Mouse (Mus musculus) neural tube, embryonic 11.5 days (tissue): ENCODE results near the gene Mob3c. TPM values are rescaled to one million over a fixed set of nuclear protein-coding genes. Genes with fewer than 3 reads are reported as not detected.

Source experiments
- ATAC-seq: fragments of 200-750 bp; cut with Nextera tagmentation; 2 replicates; pipeline ENCODE4 v1.8.0; 2017; ENCODE audit warnings: moderate number of reproducible peaks, mild to moderate bottlenecking, moderate TSS enrichment, moderate library complexity; ENCODE audit not compliant: insufficient read depth, low FRiP score, low TSS enrichment
- DNase-seq: peaks from one replicate; pipeline ENCODE4 v3.0.0-alpha.2; 2015; ENCODE audit warnings: low spot score
- H3K27ac ChIP-seq: fragments of 300-500 bp; sonication (generic); 2 replicates; pipeline ENCODE4 v1.5.1; 2014; ENCODE audit warnings: low read depth, mild to moderate bottlenecking, low read length
- H3K27me3 ChIP-seq: fragments of 300-500 bp; sonication (generic); 2 replicates; pipeline ENCODE4 v1.6.1; 2014; ENCODE audit warnings: mild to moderate bottlenecking, low read length, mixed read lengths; ENCODE audit not compliant: control insufficient read depth, insufficient read depth
- H3K36me3 ChIP-seq: fragments of 300-500 bp; sonication (generic); 2 replicates; pipeline ENCODE4 v1.6.1; 2014; ENCODE audit warnings: mild to moderate bottlenecking, low read length, moderate library complexity, mixed read lengths; ENCODE audit not compliant: control insufficient read depth, insufficient read depth
- H3K4me1 ChIP-seq: fragments of 300-500 bp; sonication (generic); 2 replicates; pipeline ENCODE4 v1.6.1; 2014; ENCODE audit warnings: low read length, mixed read lengths; ENCODE audit not compliant: control insufficient read depth, insufficient read depth
- H3K4me2 ChIP-seq: fragments of 300-500 bp; sonication (generic); 2 replicates; pipeline ENCODE4 v1.6.1; 2014; ENCODE audit warnings: low read depth, mild to moderate bottlenecking, moderate library complexity
- H3K4me3 ChIP-seq: fragments of 300-500 bp; sonication (generic); 2 replicates; pipeline ENCODE4 v1.5.1; 2014; ENCODE audit warnings: low read depth, low read length
- H3K9ac ChIP-seq: fragments of 300-500 bp; sonication (generic); 2 replicates; pipeline ENCODE4 v1.6.1; 2014; ENCODE audit warnings: mild to moderate bottlenecking, low read length
- H3K9me3 ChIP-seq: fragments of 300-500 bp; sonication (generic); 2 replicates; pipeline ENCODE4 v1.6.1; 2016; ENCODE audit warnings: low read length; ENCODE audit not compliant: control insufficient read depth
- WGBS: fragments of 180-500 bp; shearing (Covaris S2); extraction: QIAGEN DNeasy Blood & Tissue Kit; methylation state at CpG from one replicate; pipeline ENCODE4 v1.1.7; 2014; 5-methylcytosine and 5-hydroxymethylcytosine counted together
- polyA plus RNA-seq: library from polyadenylated mRNA; unstranded; fragments of >200 nt; fragmentation: Nextera tagmentation; extraction: Ambion mirVana; gene quantifications from 2 replicates; pipeline ENCODE4 v1.2.1, GENCODE M21; 2014

Gene Mob3c
- polyA plus RNA-seq: 3.2 and 4.1 TPM in 2 replicates

- no peaks in the 10 kb centered on the region for H3K9me3 ChIP-seq
- peak within 1 kb of the TSS; percentile 60 for H3K4me3 ChIP-seq
- DNase-seq: peak; percentile 81
- H3K27me3 ChIP-seq: no peaks in the 10 kb centered on the region
- H3K9ac ChIP-seq: peak within 1 kb of the TSS; percentile 59
- peak; percentile 89 for ATAC-seq
- no peaks in the 10 kb centered on the region for H3K36me3 ChIP-seq
- H3K27ac ChIP-seq: peak within 1 kb of the TSS; percentile 11; the same call in 1 of the 2 replicates
- peak within 1 kb of the TSS; percentile 83 for H3K4me2 ChIP-seq
- under 1% methylated on average over 57 of the region's 57 CpGs for WGBS
- H3K4me1 ChIP-seq: no peaks in the 10 kb centered on the region; the same call in 1 of the 2 replicates
These were observed at the start of gene Mob3c for GRCm38 (mm10) chr4:115827888-115828571. Gene Mob3c (plus strand): TSS chr4:115828092.

DNA sequence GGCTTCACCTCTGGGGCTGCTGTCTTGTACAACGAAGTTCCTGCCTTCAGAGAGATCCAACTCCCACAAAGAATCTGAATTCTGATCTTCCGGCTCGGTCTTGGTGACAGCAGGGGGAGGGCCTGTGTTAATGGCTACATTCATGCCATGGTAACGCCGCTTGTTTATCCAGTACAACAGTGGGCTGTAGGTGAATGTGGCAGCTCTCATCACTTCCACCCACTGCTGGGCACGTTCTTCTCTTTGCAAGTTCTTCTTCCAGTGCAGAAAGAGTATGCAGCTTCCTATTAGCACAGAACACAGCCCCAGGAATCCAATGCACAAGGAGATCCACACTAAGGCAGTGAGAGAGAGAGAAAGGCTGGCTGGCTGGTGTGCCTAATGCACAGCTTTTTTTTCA lies 47.6 kb upstream of the Mob3c start:
- no peak overlapping the region for H3K4me3 ChIP-seq
- H3K9me3 ChIP-seq: no peaks in the 10 kb centered on the region
- H3K27ac ChIP-seq: no peak overlapping the region
- ATAC-seq (no peak), DNase-seq (no peak)
- peaks cover under 1% of the 10 kb centered on the region; the same call in 1 of the 2 replicates for H3K4me1 ChIP-seq
- H3K9ac ChIP-seq: no peak overlapping the region
- no peak overlapping the region for H3K4me2 ChIP-seq
- H3K36me3 ChIP-seq: no peaks in the 10 kb centered on the region; the same call in 1 of the 2 replicates
- H3K27me3 ChIP-seq: no peaks in the 10 kb centered on the region
- 48% methylated on average over 6 of the region's 6 CpGs for WGBS

DNA sequence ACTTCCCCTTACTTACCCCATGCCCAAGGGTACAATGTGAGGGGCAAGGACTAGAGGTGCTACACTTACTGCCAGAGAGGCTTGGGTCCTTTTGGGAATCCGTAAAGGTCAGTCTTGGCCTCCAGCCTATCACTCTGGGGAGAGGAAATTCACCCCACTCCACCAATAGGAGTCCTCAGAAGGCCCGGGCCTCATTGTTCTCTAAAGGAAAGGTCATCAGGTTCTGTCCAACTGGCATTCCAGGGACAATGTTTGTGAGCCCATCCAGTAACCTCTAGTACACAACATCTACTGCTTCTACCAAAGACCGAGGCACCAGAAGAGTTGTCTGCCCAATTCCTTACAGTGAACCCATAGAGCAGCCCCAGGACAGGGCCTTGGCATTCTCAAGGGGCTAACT lies 47.0 kb upstream of the Mob3c start, which contains the start of gene Tex38:
Gene Tex38 (minus strand): TSS at position 101 of the 400 bp plus-strand sequence.
- H3K9me3 ChIP-seq: no peaks in the 10 kb centered on the region
- DNase-seq: no peak
- ATAC-seq: no peak
- H3K36me3 ChIP-seq: no peaks in the 10 kb centered on the region; the same call in 1 of the 2 replicates
- no peaks in the 10 kb centered on the region for H3K27me3 ChIP-seq
- H3K4me1 ChIP-seq: peaks cover 6% of the 10 kb centered on the region; the same call in 1 of the 2 replicates
- no peak within 1 kb of the TSS for H3K9ac ChIP-seq
- no peak within 1 kb of the TSS for H3K4me3 ChIP-seq
- H3K27ac ChIP-seq: no peak within 1 kb of the TSS
- no peak within 1 kb of the TSS for H3K4me2 ChIP-seq
- WGBS: 78% methylated on average over 3 of the region's 3 CpGs

GRCm38 (mm10) chr4:115782026-115782805 lies 45.7 kb upstream of the Mob3c start:
- no peak overlapping the region for H3K27ac ChIP-seq
- H3K9me3 ChIP-seq: no peaks in the 10 kb centered on the region
- 87% methylated on average over 5 of the region's 5 CpGs for WGBS
- no peak overlapping the region for H3K9ac ChIP-seq
- no peaks in the 10 kb centered on the region for H3K27me3 ChIP-seq
- no peaks in the 10 kb centered on the region for H3K36me3 ChIP-seq
- no peak overlapping the region for H3K4me3 ChIP-seq
- no peak overlapping the region for H3K4me2 ChIP-seq
- ATAC-seq: no peak
- peaks cover 6% of the 10 kb centered on the region; the same call in 1 of the 2 replicates for H3K4me1 ChIP-seq
- DNase-seq: no peak

DNA sequence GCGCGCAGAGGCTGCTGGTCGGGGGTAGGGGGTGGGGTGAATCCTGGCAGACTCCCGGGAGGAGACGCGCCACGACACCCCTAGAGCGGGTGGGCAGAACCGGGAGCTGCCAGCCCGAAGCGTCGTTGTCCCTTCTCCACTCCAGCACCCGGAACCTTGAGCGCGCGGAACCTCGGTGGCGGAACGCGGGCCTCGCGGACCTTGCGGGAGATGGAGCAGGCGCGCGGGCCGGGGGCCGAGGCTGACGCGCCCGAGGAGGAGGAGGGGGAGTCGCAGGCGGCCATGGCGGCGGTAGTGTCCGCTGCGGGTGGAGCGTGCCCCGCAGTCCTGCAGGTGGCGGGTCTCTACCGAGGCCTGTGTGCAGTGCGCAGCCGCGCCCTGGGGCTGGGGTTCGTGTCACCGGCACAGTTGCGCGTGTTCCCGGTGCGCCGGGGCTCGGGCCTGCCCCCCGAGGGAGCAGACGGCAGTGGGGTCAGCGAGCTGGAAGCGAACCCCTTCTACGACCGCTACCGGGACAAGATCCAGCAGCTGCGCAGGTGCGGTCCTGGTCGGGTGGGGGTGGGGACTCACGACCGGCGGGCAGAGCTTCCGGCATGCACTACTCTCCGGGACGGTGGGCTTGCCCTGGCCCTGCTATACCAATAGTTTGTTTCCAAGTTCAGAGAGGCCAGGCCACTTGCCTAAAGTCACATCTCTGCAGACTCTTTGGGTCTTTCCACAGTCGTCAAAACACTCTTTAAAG lies 43.0 kb upstream of the Mob3c start, which contains the start of gene Atpaf1:
Gene Atpaf1 (plus strand): TSS at position 44 of the 742 bp plus-strand sequence.
- ATAC-seq (peak; percentile 89), DNase-seq (peak; percentile 82)
- H3K9me3 ChIP-seq: no peaks in the 10 kb centered on the region
- H3K27me3 ChIP-seq: no peaks in the 10 kb centered on the region
- H3K27ac ChIP-seq: no peak within 1 kb of the TSS
- peaks cover 6% of the 10 kb centered on the region; the same call in 1 of the 2 replicates for H3K4me1 ChIP-seq
- peak within 1 kb of the TSS; percentile 67 for H3K4me3 ChIP-seq
- peak within 1 kb of the TSS; percentile 76 for H3K9ac ChIP-seq
- whole genome bisulfite sequencing: under 1% methylated on average over 58 of the region's 69 CpGs
- H3K4me2 ChIP-seq: peak within 1 kb of the TSS; percentile 57
- 0 out of 2 replicates have a peak, but pooled peaks cover 1% of the 10 kb centered on the region for H3K36me3 ChIP-seq

- Histone ChIP-seq H3K4me1 (peaks cover 6% of the 10 kb centered on the region; the same call in 1 of the 2 replicates), H3K4me2 (peak overlapping the region; percentile 57), H3K9me3 (no peaks in the 10 kb centered on the region), H3K4me3 (peak overlapping the region; percentile 67), H3K36me3 (0 out of 2 replicates have a peak, but pooled peaks cover 3% of the 10 kb centered on the region), H3K27ac (no peak overlapping the region), H3K9ac (peak overlapping the region; percentile 76), H3K27me3 (no peaks in the 10 kb centered on the region)
- ATAC-seq: no peak
- 62% methylated on average over 7 of the region's 7 CpGs for WGBS
- no peak for DNase-seq
These were observed 42.3 kb upstream of the Mob3c start for GRCm38 (mm10) chr4:115785511-115786034.

GRCm38 (mm10) chr4:115790864-115791263 lies 37.0 kb upstream of the Mob3c start:
- Histone ChIP-seq H3K4me2 (no peak overlapping the region), H3K36me3 (0 out of 2 replicates have a peak, but pooled peaks cover 3% of the 10 kb centered on the region), H3K27ac (no peak overlapping the region), H3K9ac (no peak overlapping the region), H3K9me3 (no peaks in the 10 kb centered on the region), H3K27me3 (no peaks in the 10 kb centered on the region), H3K4me1 (no peaks in the 10 kb centered on the region), H3K4me3 (no peak overlapping the region)
- 74% methylated on average over 3 of the region's 3 CpGs for WGBS
- ATAC-seq (no peak), DNase-seq (no peak)

DNA sequence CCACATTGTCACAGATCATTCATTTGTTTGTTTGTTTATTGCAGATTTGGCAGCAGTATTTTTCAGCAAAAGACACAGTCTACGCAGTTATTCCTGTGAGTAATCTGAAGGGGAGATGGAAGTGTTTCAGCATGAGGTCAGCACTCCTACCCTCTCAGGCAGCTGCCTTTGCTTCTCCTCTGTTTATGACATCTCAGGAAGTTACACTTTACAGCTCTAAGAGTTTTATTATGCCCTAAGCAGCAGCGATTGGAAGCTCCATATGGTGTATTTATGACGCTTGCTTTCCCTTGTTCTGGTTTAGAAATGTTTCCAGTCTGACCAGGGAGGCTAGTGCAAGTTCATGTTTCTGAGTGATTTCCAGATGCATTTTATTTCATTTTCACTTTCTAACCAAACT lies 32.5 kb upstream of the Mob3c start:
- H3K4me2 ChIP-seq: no peak overlapping the region
- WGBS: 45% methylated on average over 3 of the region's 3 CpGs
- no peak for ATAC-seq
- H3K4me3 ChIP-seq: no peak overlapping the region
- H3K27ac ChIP-seq: no peak overlapping the region
- H3K9me3 ChIP-seq: no peaks in the 10 kb centered on the region
- peaks cover 3% of the 10 kb centered on the region for H3K36me3 ChIP-seq
- H3K9ac ChIP-seq: no peak overlapping the region
- H3K4me1 ChIP-seq: no peaks in the 10 kb centered on the region
- DNase-seq: no peak
- H3K27me3 ChIP-seq: no peaks in the 10 kb centered on the region
